Mouse (Mus musculus) testis, postnatal 14 days (tissue): Measurements from ENCODE around the gene Slc44a5.
A peak's percentile ranks its signal among the peaks of the same experiment; 100 is the strongest.
"Not testable (repeated sequence)": the region's sequence is repeated elsewhere in the genome, so short reads cannot be mapped to it uniquely, and the experiment has no call there.

ENCODE experiments used
- DNase-seq: peaks from one replicate; pipeline ENCODE4 v3.0.0; 2021; ENCODE audit warnings: low spot score

Slc44a5 gene

DNA sequence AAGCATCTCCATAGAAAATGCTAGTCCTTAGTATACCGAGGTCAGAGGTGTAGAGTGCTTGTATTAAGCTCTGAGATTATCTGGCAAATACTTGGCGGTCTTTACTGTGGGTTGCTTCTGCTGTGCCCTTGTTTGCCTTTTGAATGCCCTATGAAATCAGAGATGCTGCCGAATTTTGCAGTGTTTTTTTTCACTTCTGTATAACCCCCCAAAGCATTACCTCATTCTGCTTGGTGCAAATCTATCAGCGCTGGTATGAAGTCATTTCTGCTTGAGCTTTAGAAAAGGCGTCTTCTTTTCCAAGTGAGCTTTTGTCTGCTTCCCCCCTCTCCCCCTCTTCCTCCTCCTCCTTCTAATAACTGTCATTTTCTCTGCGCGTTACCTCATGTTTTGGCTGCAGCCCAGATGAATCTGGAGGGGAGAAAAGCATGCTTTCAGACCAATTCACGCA, 248.9 kb downstream of the Slc44a5 start:
- DNase-seq = no peak

GRCm38 (mm10) chr3:154222688-154223087, 249.5 kb downstream of the Slc44a5 start:
- no peak for DNase-seq

DNA sequence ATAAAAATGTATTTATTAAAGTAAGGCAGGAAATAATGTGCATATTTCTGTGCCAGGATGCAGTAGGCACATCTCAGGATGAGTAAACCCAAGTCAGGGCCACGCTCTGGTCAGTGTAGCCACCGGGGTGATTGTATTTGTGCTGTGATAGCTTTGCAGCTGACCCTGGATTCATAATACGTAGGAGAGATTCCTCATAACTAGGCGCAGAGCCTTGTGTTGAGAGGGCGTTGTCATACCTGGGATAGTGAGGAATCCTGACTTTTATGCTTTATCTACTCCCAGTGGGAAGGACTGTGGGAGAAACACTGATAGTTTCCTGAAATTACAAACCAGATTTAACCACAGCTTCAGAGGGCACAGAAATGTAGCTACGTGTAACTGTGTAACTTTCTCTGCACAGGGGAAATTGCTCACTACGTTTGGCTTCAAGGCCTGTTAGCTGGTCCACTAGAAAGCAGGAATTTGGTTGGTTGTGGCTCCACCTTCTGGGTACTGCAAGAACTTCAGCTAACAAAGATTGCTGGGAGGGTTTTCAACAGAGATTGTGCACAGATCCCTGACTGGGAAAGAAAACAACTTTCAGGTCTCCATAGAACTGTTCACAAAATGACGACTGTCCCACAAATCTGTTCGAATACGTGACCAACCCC, 253.0 kb downstream of the Slc44a5 start:
- peak; percentile 16 for DNase-seq

- no peak for DNase-seq
These were observed 271.7 kb downstream of the Slc44a5 start for GRCm38 (mm10) chr3:154244932-154245331.

DNA sequence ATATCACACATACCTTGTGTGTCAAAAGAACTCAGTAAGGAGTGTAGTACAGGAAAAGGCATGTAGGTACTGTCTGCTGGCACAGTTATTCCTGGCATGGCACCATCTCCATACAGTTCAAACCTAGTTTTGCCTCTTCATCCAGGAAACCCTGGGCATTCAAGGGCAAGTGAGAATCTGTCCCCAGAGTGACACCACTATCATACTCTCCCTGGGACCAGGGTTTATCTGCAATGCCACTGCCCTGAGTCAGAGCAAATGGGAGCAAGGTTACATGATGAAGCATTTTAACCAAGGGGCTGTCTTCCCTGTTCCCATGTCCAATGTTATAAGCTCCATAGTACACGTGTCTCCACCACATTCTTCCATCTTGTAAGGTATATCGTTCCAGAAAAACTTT, 278.2 kb downstream of the Slc44a5 start:
- no peak for DNase-seq

GRCm38 (mm10) chr3:154252219-154252618, 279.0 kb downstream of the Slc44a5 start:
- no peak for DNase-seq

DNA sequence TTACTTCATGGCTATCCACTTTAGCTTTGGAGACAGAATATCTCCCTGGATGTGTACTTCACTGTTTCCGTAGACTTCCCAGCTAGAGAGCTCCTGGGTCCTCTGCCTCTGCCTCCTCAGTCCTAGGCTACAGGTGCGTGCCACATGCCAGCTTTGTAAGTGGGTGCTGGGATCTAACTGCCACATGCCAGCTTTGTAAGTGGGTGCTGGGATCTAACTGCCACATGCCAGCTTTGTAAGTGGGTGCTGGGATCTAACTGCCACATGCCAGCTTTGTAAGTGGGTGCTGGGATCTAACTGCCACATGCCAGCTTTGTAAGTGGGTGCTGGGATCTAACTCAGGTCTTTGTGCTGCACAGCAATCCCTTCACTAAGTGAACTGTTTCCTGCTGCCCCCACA, 281.0 kb downstream of the Slc44a5 start:
- DNase-seq = not testable (repeated sequence)

DNA sequence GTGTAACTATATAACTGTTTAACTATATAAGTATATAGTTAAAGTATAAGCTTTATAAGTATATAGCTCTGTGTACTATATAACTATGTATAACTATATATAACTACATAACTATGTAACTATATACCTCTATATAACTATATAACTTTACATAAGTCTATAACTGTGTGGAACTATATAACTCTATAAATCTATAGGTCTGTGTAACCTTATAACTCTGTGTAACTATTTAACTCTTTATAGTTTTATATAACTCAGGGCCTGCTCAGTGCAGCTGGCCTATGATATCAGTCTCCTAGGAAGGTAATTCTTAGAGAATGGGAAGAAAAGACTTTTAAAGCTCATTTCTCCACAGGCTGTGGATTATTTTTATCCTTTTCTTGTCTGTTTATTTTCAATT, 284.1 kb downstream of the Slc44a5 start:
- no peak for DNase-seq

DNA sequence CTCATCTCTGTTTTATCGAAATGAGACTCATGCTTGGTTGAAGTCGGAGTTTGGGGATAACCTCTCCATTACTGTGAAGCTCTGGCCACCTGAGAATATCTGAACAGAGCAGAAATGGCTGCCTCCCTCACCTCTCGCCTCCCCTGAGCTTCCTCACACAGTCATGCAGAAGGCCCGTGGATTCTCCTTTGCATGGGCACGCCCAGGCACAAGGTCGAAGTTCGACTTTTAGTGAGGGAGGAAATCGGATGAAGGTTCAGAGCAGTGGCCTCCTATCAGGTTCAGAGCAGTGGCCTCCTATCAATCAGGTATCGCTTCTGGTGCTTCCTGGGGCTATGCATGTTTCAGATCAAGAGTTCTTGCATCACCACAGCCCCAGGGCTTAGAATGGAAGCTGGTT, 295.1 kb downstream of the Slc44a5 start:
- DNase-seq = no peak

DNA sequence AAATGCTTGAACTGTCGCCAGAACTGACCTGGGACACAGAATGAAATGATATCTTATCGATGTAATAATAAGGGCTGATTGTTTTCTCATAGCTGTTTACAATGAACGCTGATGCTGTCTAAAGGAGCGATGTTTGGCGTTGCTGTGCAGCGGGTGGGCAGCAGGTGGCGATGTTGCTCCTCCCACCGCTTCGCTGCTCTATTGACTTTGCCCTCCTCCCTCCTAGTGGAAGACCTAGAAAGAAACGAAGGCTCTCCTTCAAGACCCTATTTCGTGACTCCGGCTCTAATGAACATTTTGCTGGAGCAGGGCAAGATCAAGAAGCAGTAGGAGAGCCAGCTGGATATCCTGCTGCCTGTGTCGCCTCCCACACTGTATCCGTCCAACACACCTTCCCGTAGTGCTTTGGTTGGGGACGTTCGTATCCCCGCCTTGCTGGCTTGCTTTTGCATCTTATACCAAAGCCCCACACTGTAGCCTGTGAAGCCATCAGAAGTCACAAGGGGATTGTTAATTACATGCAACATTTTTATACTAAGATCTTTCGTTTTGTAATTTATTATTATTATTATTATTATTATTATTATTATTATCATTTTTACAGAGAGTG, 296.6 kb downstream of the Slc44a5 start:
- peak; percentile 63 for DNase-seq

DNA sequence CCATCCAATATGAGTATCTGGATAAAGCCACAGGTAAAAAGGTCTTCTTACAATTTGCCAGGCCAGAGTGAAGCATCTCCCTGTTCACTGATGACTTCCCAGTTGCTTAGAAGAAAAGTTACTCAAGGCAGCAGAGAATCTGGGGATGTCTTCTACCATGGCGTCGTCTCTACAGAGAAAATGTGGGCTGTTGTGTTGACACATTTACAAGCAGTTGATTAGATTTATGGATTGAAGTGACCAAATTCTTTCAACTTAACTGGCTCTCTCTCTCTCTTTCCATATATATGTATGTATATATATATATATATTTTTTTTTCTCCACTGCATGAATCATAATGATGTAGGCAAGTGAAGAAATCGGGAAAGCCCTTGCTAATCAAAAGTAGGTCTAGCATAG, 301.4 kb downstream of the Slc44a5 start:
- no peak for DNase-seq

DNA sequence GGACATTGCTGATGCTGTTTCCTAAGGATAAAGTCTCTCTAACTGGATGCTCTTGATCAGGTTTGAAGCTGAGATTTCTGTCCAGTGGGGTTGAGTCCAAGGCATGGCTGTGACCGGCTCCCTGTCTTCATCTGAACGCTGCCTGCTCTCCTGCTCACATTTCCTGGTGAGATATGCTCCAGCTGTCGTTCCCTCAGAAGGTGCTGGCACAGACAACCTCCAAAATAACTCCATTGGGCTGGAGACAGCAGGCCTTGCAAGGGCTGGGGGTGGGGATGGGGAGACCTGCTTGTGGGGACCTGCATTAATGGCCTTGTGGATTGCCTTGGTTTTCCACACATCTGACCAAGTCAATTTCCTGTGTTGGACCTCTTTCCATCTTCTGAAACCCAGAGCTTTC, 311.0 kb downstream of the Slc44a5 start:
- no peak for DNase-seq

DNA sequence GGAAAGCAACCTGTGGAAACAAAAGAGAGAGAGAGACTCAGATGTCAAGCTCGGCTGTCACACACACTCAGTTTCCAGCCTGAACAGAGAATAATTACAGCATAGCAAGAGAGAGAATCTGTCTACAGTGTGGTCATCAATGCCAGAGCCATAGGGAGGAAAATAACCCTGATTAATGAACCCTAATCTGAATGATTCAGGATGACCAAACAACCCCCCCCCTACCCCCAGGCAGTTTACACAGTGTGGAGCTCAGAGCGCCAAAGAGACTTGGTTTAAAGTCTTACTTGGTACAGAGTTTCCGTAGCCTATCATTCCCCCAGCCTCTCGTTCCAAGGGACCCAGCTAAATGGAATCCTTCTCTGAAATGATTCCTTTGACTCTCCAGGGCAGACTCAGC, 312.1 kb downstream of the Slc44a5 start:
- no peak for DNase-seq

- no peak for DNase-seq
These were observed 314.0 kb downstream of the Slc44a5 start for GRCm38 (mm10) chr3:154287217-154287616.

GRCm38 (mm10) chr3:154288429-154289069, 315.3 kb downstream of the Slc44a5 start:
- DNase-seq = no peak

GRCm38 (mm10) chr3:154290351-154290750, 317.1 kb downstream of the Slc44a5 start:
- no peak for DNase-seq

DNA sequence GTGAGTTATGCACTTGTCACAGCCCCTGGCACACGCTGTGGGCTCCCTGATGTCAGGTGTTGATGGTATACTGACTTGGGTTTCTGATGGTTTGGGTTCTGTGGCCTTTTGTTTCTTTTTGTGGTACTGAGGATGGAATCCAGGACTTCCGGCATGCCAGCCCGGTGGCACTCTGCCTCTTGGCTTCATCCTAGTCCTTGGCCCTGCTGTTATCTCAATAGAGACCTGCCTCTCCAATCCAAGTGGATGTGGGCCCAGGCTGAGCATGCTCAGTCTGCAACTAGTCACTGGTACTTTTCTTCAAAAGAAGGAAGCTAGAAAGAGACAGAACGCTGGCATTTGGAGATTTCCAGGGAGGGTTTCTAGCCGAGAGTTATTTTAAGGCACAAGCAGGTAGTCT, 318.9 kb downstream of the Slc44a5 start:
- no peak for DNase-seq

DNA sequence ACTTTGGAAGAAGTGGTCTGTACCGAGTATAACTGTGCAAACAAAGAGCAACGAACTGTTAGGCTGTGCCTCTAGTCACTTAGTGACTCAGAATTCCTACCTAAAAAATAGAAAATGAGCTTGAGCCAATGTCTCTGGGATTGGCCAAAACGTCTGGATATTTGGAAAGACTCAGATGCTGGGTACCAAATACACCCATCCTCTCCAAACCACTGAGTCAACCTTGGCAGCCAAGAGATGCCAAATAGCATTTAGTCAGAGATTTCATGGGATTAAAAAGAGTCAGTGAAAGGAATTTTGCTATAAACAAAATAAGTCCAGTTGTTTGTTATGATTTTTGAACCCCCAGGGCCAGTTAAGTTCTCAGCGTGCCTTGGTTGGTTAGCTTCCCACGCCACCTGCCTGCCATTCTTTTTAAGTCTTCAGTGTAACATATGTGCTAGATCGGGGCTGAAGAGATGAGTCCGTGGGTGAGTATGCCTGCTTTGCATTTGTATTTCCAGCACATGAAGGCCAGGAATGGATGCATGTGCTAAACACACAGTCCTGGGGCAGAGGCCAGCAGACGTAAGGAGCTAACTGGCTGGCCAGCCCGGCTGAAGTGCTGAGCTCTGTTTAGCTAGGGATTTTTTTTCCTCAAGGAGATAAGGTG, 320.7 kb downstream of the Slc44a5 start:
- no peak for DNase-seq

GRCm38 (mm10) chr3:154294924-154295834, 321.9 kb downstream of the Slc44a5 start:
- no peak for DNase-seq

GRCm38 (mm10) chr3:154297499-154297898, 324.3 kb downstream of the Slc44a5 start:
- no peak for DNase-seq

DNA sequence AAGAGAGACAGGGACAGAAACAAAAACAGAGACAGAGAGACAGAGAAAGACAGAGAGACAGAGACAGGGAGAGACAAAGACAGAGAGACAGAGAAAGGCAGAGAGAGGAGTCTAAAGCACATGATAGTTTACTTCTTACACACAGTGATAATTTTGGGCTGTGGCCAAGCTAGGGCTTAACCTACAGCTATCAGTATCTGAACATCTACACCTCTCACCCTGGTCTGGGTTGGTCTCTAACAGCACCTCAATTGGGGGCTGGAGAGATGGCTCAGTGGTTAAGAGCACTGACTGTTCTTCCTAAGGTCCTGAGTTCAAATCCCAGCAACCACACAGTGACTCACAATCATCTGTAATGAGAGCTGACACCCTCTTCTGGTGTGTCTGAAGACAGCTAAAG, 325.3 kb downstream of the Slc44a5 start:
- DNase-seq = no peak

- DNase-seq = no peak
These were observed 326.8 kb downstream of the Slc44a5 start for GRCm38 (mm10) chr3:154300006-154300405.
